Mouse (Mus musculus) heart, adult 18-20 months (tissue): ENCODE measurements at regions not wholly inside any gene's neighbourhood (a gene's known extent, or its start where the extent isn't known, plus 50 kb on each side); places are given as distances from the start of the nearest gene placed in this dataset.
A peak's percentile ranks its signal among the peaks of the same experiment; 100 is the strongest.

Source experiments
- DNase-seq, 2 experiments: peaks; one replicate each; pipeline ENCODE4 v3.0.0; 2021 to 2022; ENCODE audit warnings: mixed read lengths in 1 of 2

GRCm38 (mm10) chr6:47354515-47354914, 98.7 kb upstream of the Cul1 start:
- no peak for DNase-seq

DNA sequence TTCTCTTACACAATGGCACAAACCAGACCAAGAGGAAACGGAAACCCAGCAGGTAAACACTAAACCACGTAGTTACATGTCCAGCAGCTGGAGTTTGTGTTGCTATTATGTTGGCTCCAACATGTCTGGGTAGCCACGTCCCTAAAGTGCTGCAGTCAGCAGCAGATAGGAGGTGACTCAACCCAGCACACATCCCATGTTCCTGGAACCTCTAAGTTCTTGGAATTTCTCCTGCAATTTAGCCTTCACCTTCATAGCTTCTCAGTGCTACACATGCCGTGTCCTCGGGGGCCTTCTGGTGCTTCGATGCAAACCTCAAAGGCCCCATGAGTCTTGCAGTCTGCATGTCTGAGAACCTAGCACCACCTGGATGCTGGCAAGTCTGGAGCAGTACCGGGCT, 97.7 kb upstream of the Cul1 start:
- DNase-seq, result no peak

- DNase-seq, result no peak
Measured at GRCm38 (mm10) chr6:47356500-47356899, 96.7 kb upstream of the Cul1 start.

DNA sequence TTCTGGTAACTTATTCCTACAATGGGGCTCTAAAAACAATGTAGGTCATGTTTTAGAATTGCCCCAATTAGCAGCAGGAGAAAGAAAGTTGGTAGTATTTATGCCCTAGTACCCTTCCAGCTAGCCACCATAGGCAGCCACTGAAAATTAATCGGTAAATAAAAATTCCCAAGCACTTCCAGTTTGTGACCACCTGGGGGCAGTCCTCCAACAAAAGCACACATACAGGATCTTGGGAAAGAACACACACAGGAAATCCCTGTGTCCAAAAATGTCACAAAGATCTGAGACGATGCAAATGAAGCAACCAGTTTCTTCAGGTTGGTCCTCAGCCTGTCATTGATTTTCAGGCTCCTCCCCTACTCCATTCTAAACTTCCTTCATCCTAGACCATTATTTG, 94.5 kb upstream of the Cul1 start:
- DNase-seq, result peak; percentile 4 to 37

- no peak for DNase-seq
Measured at GRCm38 (mm10) chr6:47364002-47364401, 89.2 kb upstream of the Cul1 start.

DNA sequence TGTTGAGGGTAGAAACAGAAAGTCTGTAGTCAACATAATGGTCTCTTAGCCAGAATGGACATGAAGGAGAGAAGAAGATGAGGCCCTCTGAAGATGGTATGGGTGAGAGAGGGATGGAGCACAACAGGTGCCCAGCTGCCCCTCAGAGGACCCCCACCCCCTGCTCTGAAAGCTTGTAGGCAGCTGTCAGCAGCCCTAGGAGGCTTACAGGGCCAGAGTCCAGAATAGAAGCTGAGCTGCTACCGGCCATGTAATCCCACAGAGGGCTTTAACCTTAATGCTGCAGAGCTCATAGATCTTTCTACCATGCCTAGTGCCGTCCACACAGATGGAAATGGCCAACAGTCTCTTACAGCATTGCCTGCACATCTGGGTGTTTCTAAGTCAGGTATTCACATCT, 88.6 kb upstream of the Cul1 start:
- no peak for DNase-seq

- no peak for DNase-seq
Measured at GRCm38 (mm10) chr6:47365651-47366645, 87.2 kb upstream of the Cul1 start.

DNA sequence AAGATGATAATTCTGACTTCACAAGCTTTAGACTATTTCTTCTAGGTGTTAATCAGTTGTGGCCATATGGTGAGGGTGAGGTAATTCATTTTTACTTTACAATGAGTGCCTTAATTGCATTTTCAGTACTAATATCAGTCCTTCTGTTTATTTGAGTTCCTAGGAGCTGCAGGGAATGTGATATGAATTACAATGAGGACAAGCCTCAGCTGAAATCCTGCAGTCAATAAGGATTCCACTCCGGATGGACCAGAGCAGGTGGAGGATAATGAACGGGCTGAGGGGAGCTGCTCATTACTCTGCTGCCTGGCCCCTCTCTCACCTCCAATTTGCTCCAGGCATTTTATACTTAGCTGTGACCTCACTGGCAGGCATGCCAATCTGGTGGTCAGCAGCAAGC, 85.7 kb upstream of the Cul1 start:
- no peak for DNase-seq

DNA sequence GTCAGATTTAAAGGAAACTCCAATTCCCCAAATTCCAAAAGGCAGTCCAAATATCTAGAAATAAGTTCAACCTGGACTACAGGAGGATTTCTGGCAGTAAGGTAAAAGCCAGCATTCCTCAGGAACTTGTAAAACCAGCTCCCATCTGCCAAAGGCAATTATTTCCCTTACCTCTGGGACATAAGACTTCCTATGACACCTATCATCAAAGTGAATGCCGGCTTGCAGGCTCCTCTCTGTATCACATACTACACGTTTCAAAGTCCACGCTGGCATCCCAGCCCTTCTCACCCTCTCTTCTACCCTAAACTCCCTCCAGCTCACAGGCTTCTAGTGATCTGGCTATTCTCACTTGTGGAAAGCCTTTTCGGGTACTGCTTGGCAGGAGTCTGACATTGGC, 77.5 kb upstream of the Cul1 start:
- DNase-seq, result no peak

DNA sequence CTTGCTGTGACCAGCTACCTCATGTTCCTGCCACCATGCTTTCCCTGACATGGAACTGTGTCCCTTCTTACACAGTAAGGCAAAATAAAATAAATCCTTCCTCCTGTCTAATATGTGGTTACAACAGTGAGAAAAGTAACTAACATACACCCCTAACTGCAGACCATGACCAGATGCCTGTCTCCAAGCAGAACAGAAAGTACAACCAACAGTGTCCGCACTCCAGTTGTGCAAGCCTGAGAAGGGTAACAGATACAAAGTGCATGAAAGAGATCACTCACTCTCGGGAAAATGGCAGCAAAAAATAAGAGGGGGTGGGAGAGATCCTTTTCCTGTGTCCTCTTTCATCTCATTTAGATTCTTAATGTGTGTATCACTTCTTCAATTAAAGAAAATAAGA, 71.7 kb upstream of the Cul1 start:
- no peak for DNase-seq

DNA sequence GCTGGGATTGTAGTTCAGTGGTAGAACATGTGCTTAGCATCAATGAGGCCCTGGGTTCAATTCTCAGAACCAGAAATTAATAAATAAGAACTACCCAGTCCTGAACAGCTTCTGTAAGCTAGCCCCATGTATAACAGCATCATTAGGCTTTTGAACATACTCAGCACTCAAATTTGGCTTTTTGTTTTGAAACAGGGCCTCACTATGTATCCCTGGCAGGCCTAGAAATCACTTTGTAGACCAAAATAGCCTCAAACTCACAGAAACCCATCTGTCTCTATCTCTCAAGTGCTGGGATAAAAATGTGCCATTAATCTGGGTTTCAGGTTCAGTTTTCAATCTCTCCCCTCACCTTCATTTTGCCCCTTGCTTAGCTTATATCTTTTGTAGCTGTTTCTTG, 66.6 kb upstream of the Cul1 start:
- no peak for DNase-seq

DNA sequence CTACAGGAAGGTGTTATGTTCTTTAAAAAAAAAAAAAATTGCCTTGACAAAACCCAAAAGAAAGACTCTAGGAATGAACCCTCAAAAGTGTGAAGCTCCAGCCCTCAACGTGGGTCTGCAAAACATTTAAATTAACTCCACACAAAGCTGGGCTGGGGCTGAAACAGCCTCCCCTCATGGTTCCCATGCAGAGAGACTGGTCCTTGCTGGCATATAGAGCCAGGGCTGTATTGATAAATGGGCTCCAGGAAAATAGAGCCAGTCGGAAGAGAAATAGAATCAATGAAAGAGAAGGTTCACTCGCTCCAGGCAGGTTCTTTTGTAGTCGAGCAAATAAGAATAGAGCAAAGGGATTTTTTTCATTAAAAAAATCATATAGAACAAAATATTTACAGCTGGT, 63.3 kb upstream of the Cul1 start:
- DNase-seq, result no peak

DNA sequence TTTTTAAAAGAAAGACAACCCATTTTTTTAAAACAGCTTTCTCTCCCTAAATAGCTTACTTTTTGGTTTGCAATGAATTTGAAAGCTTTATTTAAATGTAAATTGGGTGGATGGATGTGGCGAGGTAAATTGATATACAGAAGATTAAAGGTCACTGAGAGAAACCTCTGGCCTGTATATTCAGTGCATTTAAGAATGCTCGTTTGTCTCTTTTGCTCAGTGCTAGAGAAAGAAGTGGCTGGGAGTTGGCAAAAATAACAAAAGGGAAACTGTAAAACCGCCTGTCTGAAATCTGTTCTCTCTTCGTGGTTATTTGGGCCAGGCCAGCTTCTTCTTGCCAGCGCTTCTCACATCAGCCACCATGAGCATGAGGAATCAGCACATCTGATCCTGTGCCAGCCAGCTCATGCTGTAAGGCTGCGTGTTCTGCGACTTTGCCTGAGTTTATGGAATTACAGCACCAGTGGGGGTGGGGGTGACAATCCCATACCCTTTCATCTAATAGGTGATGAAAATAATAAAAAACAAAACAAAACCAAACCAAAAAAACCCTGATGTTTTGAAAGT, 62.7 kb upstream of the Cul1 start:
- DNase-seq, result peak; percentile 26 to 34

DNA sequence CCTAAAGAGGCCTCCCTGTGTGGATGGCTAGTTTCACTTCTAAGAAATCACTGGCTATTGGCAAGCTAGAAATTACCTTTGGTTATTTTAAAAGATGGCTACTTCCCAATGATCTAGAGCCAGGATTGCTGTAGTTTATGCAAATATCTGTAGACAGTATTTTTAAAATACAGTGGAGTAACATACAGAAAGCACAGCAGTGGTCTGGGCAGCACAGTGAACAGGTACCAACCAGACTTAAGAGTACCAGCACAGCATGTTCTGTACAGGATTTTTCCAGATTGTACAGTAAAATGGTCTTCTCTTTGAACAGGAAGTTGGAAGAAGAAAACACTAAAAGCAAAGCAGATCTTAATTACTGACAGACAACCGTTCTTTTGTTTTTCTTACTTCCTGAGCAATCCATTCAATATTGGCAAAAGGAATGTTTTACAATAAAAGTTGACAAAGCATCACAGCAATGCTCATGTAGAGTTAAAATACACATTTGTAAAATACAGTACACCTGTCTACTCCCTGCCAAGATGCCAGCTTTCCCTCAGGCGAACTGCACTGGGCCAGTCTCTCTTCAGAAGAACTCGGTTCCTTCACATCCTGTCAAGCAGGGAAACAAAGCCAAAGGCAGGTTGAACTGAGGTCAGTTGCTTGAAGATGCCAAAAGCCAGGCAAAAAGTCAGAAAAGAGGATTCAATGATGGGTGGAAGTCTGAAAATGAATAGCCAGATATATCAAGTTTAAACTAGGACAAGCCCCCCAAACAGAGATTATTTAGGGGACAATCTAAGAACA, 62.0 kb upstream of the Cul1 start:
- DNase-seq, result no peak

GRCm38 (mm10) chr6:47395465-47396337, 57.5 kb upstream of the Cul1 start:
- peak; percentile 51 to 74 for DNase-seq
